Mouse (Mus musculus): Measurements from ENCODE around the gene Barx1. TPM values are rescaled to one million over a fixed set of nuclear protein-coding genes. Genes with fewer than 3 reads are reported as not detected.

Gene Barx1
- not detected for total RNA-seq (2023)

GRCm38 (mm10) chr13:48662431-48663143 is at the start of gene Barx1:
Barx1 (plus strand) TSS chr13:48662998.

GRCm38 (mm10) chr13:48625433-48626184 is 37.2 kb upstream of the Barx1 start, which contains the start of gene Ptpdc1:
Ptpdc1 (minus strand) TSS chr13:48625664.

Other genes with a start within 250 kb of the Barx1 start
- 10 to 100 TPM; 32.1 to 32.3 TPM for gene Zfp169, start 149.5 kb upstream of the Barx1 start, total RNA-seq (2023)
- under 1 TPM in 1 of 2 experiments, not detected in 1; 0.76 TPM for gene A830005F24Rik, start 149.4 kb upstream of the Barx1 start, total RNA-seq (2023)
- 1 to 10 TPM; 5.8 to 5.9 TPM for gene Ptpdc1, start 37.3 kb upstream of the Barx1 start, total RNA-seq (2023)
- gene Phf2, start 208.1 kb downstream of the Barx1 start, total RNA-seq (2023): 10 to 100 TPM; 58.2 to 60.8 TPM